Mouse (Mus musculus): ENCODE data around the gene Sez6l2.

The Sez6l2 gene

GRCm38 (mm10) chr7:127008239-127009019 is 58.1 kb downstream of the Sez6l2 start:
- DNase-seq (ENCODE audit: low spot score in 2 of 2): peak in 1 of 2 experiments; percentile 61

DNA sequence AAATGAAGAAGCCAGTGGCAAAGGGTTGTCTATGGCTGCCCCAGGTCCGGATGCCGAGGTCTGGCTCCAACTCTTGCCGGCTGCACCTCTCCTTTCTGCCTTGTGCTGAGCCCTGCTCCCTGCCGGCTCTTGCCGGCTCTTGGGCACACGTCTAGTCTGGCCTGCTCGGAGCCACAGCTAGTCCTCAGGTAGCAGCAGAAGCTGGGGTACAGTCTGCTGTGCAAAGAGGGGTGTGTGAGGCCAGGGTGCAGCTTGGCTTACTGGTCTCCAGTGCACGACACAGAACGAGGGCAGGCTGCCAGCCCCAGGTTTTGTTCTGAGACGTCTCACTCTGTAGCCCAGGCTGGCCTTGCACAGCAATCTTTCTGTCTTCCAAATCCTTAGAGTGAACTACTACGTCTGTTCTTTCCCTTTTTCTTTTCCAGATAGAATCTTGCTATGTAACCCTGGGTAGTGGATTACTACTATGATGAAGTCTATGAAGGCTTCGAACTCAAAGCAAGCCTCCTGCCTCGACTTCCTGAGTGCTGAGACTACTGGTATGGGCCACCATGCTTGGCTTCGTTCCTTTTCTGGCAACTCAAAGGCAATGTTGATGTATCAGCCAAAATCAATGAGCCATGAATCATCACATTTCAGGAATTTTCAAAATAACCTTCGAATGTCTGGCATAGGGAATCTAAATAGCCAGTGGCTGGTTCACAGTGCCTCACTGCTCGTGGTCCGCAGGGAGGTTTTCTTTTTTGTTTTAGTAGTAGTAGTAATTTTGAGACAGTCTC is 59.1 kb downstream of the Sez6l2 start:
- no peak for DNase-seq (ENCODE audit: low spot score in 2 of 2)

- DNase-seq (ENCODE audit: low spot score in 2 of 2): no peak
Observed at GRCm38 (mm10) chr7:127011051-127011450, 60.7 kb downstream of the Sez6l2 start.

DNA sequence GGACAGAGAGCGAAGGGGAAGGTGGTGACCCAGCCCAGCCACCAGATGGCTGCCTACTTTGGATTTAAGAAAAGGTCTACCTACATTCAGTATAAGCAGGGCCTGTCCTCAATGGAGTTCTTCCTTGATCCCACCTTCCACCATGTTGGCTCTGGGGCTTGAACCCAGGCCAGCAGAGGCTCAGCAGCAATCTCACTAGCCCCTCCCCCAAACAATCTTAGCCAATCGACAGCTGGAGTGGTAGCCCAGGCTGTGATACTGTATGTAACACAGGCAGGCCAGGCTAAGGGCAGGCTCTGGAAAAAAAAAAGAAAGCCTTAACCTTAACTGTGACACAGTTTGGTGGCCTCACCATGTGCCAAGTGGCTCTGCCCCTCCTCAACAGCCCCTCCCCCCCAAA is 61.4 kb downstream of the Sez6l2 start:
- DNase-seq (ENCODE audit: low spot score in 2 of 2): no peak

- no peak for DNase-seq (ENCODE audit: low spot score in 2 of 2)
Observed at GRCm38 (mm10) chr7:127012374-127012773, 62.0 kb downstream of the Sez6l2 start.

DNA sequence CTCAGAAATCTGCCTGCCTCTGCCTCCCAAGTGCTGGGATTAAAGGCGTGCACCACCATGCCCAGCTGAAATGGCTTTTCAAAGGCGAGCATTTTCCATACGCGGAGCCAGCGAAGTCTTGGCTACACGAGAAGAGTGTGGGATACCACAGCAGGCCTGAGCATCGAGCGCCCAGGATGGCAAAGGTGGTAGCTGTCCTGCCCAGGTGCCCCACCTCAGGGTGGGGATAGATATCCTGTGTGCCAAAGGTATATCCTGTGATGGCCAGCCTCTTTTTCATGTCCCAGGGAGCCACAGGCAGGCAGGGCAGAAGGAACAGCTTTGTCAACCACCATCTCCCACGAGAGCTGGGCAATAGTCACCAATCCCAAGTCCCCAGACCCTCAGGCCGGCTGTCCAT is 62.5 kb downstream of the Sez6l2 start:
- DNase-seq (ENCODE audit: low spot score in 2 of 2): no peak

GRCm38 (mm10) chr7:127013385-127013784 is 63.0 kb downstream of the Sez6l2 start:
- no peak for DNase-seq (ENCODE audit: low spot score in 2 of 2)

DNA sequence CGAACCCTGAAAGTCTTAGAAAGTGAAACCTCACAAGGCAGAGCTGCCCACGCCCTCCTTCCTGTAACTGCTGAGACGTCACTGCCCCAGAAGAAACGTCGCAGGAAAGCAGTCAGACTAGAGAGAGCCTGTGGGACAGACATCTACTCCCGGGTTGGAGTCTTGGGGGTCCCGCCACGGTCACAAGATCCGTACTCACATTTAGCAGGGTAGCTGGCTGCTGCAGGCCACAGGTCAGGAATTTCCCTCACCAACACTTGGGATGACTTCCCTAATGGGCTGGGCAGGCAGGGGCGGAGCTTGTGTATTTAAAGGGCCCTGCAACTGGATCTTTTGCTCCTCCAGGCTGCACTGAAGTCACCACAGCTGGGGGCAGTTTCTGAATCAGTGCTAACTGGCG is 64.0 kb downstream of the Sez6l2 start, which contains the start of gene Mvp:
Gene Mvp, minus strand, starts transcription at position 302 of the 400 bp plus-strand sequence.
- DNase-seq (ENCODE audit: low spot score in 2 of 2): no peak

DNA sequence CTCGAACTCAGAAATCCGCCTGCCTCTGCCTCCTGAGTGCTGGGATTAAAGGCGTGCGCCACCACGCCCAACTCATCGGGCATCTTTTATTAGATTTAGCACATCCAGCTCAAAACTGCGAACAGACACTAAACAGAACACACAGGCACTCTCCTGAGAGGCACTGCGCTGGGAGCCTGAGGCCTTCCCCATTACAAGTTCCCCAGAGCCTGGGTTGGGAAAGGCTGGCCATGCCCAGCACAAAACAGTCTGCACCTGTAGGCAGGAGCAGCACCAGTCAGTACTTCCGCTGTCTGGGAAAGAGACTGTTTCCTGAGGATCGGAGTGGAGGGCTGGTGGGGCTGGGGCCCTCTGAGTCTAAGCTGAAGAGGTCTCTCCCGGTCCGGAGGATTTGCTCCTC is 64.6 kb downstream of the Sez6l2 start:
- no peak for DNase-seq (ENCODE audit: low spot score in 2 of 2)

DNA sequence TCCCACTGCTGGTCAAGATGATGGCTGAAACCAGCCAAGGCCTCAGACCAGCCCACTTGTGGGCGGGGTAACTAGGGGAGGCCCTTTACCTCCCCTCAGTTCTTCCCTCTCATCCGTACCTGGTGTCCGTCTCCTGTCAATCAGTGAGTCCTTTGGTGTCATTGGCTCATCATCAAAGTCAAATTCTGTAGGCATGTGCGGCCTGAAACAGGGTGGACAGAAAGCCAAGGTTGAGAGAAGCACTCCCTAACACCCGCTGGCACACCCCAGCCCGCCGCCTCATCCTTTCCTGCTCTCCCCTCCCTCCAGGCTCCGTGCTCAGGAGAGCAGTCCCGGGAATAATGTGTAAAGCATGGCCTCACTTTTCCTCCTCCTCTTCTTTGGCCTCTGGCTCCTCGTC is 65.7 kb downstream of the Sez6l2 start:
- no peak for DNase-seq (ENCODE audit: low spot score in 2 of 2)

DNA sequence TGATC is 65.9 kb downstream of the Sez6l2 start, which contains the start of gene Pagr1b:
Gene Pagr1b, minus strand, starts transcription at position 4 of the 5 bp plus-strand sequence.
- DNase-seq (ENCODE audit: low spot score in 2 of 2): no peak

DNA sequence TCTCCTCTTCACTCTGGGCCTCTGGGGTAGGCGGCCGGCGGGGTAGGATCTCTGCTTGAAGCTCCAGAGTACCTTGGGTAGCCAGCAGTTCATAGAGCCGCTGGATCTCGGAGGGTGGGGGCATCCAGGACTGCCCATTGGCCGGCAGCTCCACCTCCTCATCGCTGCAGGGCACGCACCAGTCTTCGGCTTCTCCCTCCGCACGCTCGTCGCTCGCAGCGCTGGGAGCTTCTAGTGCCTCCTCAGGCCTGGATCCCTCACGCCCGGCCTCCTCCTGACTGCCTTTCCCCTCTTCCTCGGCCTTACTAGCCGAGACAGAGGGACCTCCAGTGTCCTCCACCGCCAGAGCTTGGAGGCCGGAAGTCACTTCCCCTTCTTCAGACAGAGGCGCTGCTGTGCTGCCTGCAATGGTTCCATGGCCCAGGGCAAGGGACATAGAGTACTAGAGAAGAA is 66.1 kb downstream of the Sez6l2 start:
- DNase-seq (ENCODE audit: low spot score in 2 of 2): peak in 1 of 2 experiments; percentile 59

GRCm38 (mm10) chr7:127016971-127017949 is 66.9 kb downstream of the Sez6l2 start, which contains the start of gene Pagr1a:
Gene Pagr1a, minus strand, starts transcription at chr7:127017352.
- DNase-seq (ENCODE audit: low spot score in 2 of 2): peak; percentile 92 to 96

DNA sequence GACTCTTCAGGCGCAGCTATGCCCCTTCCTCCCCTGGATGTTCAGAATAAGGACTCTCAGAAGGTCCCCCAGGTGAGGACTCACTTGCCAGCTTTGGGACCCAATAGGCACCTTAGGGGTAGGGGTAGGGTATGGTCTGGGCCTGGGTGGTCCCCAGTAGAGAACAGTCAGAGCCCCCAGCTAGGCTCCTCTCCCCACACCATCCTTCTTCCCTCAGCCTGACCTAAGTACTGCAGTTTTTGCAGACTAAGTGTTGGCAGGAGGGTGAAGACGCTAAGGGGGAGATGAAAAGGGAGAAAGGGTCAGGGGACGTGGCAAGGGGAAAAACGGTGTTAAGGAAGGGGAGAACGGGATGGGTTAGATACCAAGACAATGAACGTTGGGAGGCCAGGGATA is 67.6 kb downstream of the Sez6l2 start:
- no peak for DNase-seq (ENCODE audit: low spot score in 2 of 2)

- DNase-seq (ENCODE audit: low spot score in 2 of 2): no peak
Observed at GRCm38 (mm10) chr7:127018416-127019305, 68.3 kb downstream of the Sez6l2 start.

DNA sequence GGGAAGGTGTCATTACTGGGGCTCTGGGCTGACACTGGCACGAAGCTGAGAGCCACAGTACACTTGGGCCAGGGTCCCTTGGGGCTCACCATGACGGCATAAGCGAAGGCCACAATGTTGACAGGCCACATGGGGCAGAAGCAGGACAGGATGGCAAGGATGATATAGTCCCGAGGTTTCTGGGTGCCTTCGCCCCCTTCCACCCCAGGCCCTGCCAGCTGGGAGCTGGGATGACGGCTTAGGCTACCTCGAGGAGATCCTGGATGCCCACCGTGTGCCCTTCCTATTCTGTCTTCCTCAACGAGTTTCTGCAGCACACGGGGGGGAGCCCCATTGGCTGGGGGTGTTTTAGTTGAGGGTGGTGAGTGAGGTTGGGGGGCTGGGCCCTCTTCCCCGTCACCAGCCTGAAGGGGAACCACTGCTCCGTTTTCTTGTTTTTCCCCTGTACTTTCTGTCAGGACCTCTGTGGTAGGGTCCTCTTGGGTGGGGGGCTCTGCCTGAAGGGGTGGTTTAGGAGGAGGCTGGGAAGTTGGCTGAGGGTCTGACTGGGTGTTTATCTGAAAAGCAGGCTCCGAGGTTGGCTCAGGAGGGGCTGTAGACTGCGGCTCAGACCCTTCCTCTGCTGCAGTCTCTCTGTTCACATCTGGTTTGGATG is 69.1 kb downstream of the Sez6l2 start:
- no peak for DNase-seq (ENCODE audit: low spot score in 2 of 2)

DNA sequence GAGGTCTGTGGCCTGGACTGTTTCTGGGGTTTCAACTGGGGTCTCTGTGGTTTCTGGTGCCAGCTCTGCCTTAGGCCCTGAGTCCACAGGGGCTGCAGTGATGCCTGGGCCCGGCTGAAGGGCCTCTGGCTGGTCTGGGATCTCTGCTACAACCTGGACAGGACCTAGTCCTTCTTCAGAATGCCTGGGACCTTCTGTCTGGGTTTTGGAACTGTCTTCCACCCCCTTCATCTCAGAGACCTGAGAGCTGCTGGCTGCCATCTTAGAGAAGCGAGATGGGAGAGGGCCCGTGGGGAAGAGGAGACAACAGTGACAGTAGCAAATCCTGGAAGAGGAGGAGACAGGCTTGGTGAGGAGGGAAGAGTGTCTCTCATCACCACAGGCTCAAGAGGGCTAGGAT is 69.7 kb downstream of the Sez6l2 start:
- DNase-seq (ENCODE audit: low spot score in 2 of 2): no peak
